Mouse (Mus musculus): ENCODE data around the gene Olfr646. TPM values are rescaled to one million over a fixed set of nuclear protein-coding genes. Genes with fewer than 3 reads are reported as not detected.

Gene Olfr646
- polyA plus RNA-seq (2015; fragmentation: Nextera tagmentation; extraction: Ambion mirVana) = not detected in 2 replicates

GRCm38 (mm10) chr7:104104757-104104972, at the start of gene Olfr646:
Gene Olfr646 (plus strand): TSS chr7:104104873.
- no peak for DNase-seq
- no peak within 1 kb of the TSS for H3K9ac ChIP-seq (replicated peaks)
- no peak within 1 kb of the TSS for H3K4me3 ChIP-seq (ENCODE audit: low read depth, low read length)
- H3K27me3 ChIP-seq (ENCODE audit: insufficient read depth, low read length) = no peaks in the 10 kb centered on the region
- H3K27ac ChIP-seq (ENCODE audit: low read depth) = no peak within 1 kb of the TSS
- H3K9me3 ChIP-seq (ENCODE audit: low read length) = no peaks in the 10 kb centered on the region
- TF ChIP-seq CTCF (IDR thresholded peaks at IDR 0.05; ENCODE audit: low read depth) (no peak), EP300 (IDR thresholded peaks at IDR 0.05; ENCODE audit: low read depth) (no peak)
- no peak for ATAC-seq
- no peaks in the 10 kb centered on the region for H3K36me3 ChIP-seq (replicated peaks; ENCODE audit: insufficient read depth, low read length)
- H3K4me2 ChIP-seq (ENCODE audit: low read depth, low read length) = no peak within 1 kb of the TSS
- no peaks in the 10 kb centered on the region for H3K4me1 ChIP-seq (ENCODE audit: insufficient read depth)

GRCm38 (mm10) chr7:104059215-104059614, 45.5 kb upstream of the Olfr646 start:
- Histone ChIP-seq H3K36me3 (replicated peaks; ENCODE audit: insufficient read depth, low read length) (no peaks in the 10 kb centered on the region), H3K9ac (replicated peaks) (no peak overlapping the region), H3K27me3 (ENCODE audit: insufficient read depth, low read length) (no peaks in the 10 kb centered on the region), H3K4me3 (ENCODE audit: low read depth, low read length) (no peak overlapping the region), H3K4me2 (ENCODE audit: low read depth, low read length) (no peak overlapping the region), H3K4me1 (ENCODE audit: insufficient read depth) (no peaks in the 10 kb centered on the region), H3K9me3 (ENCODE audit: low read length) (no peaks in the 10 kb centered on the region), H3K27ac (ENCODE audit: low read depth) (no peak overlapping the region)
- ATAC-seq = no peak
- WGBS (ENCODE audit: insufficient replicate concordance) = 62% methylated on average over 1 of the region's 1 CpGs
- no peak for TF ChIP-seq EP300 (IDR thresholded peaks at IDR 0.05; ENCODE audit: low read depth)
- no peak for TF ChIP-seq CTCF (IDR thresholded peaks at IDR 0.05; ENCODE audit: low read depth)
- no peak for DNase-seq

GRCm38 (mm10) chr7:104061345-104061744, 43.3 kb upstream of the Olfr646 start, which contains the start of gene 4930516K23Rik:
Gene 4930516K23Rik (minus strand): TSS chr7:104061445.
- H3K36me3 ChIP-seq (replicated peaks; ENCODE audit: insufficient read depth, low read length) = no peaks in the 10 kb centered on the region
- no peak within 1 kb of the TSS for H3K4me3 ChIP-seq (ENCODE audit: low read depth, low read length)
- ATAC-seq (no peak), DNase-seq (no peak)
- TF ChIP-seq CTCF (IDR thresholded peaks at IDR 0.05; ENCODE audit: low read depth) = no peak
- H3K9ac ChIP-seq (replicated peaks) = no peak within 1 kb of the TSS
- no peak within 1 kb of the TSS for H3K27ac ChIP-seq (ENCODE audit: low read depth)
- no peaks in the 10 kb centered on the region for H3K9me3 ChIP-seq (ENCODE audit: low read length)
- H3K4me2 ChIP-seq (ENCODE audit: low read depth, low read length) = no peak within 1 kb of the TSS
- 47% methylated on average over 2 of the region's 2 CpGs for WGBS (ENCODE audit: insufficient replicate concordance)
- no peaks in the 10 kb centered on the region for H3K4me1 ChIP-seq (ENCODE audit: insufficient read depth)
- no peaks in the 10 kb centered on the region for H3K27me3 ChIP-seq (ENCODE audit: insufficient read depth, low read length)

GRCm38 (mm10) chr7:104071769-104072168, 32.9 kb upstream of the Olfr646 start, which contains the start of gene Olfr644:
Gene Olfr644 (minus strand): TSS chr7:104071869.
- Histone ChIP-seq H3K9me3 (ENCODE audit: low read length) (no peaks in the 10 kb centered on the region), H3K36me3 (replicated peaks; ENCODE audit: insufficient read depth, low read length) (no peaks in the 10 kb centered on the region), H3K4me2 (ENCODE audit: low read depth, low read length) (no peak within 1 kb of the TSS), H3K4me1 (ENCODE audit: insufficient read depth) (no peaks in the 10 kb centered on the region), H3K4me3 (ENCODE audit: low read depth, low read length) (no peak within 1 kb of the TSS), H3K27ac (ENCODE audit: low read depth) (no peak within 1 kb of the TSS), H3K9ac (replicated peaks) (no peak within 1 kb of the TSS), H3K27me3 (ENCODE audit: insufficient read depth, low read length) (no peaks in the 10 kb centered on the region)
- DNase-seq = no peak
- WGBS (ENCODE audit: insufficient replicate concordance) = 65% methylated on average over 2 of the region's 2 CpGs
- TF ChIP-seq CTCF (IDR thresholded peaks at IDR 0.05; ENCODE audit: low read depth) = no peak
- TF ChIP-seq EP300 (IDR thresholded peaks at IDR 0.05; ENCODE audit: low read depth) = no peak
- ATAC-seq = no peak

GRCm38 (mm10) chr7:104085365-104085764, 19.3 kb upstream of the Olfr646 start, which contains the start of gene Olfr645:
Gene Olfr645 (minus strand): TSS chr7:104085465.
- TF ChIP-seq CTCF (IDR thresholded peaks at IDR 0.05; ENCODE audit: low read depth) (no peak), EP300 (IDR thresholded peaks at IDR 0.05; ENCODE audit: low read depth) (no peak)
- no peaks in the 10 kb centered on the region for H3K4me1 ChIP-seq (ENCODE audit: insufficient read depth)
- 72% methylated on average over 1 of the region's 1 CpGs for WGBS (ENCODE audit: insufficient replicate concordance)

GRCm38 (mm10) chr7:104103913-104104756, 538 bp upstream of the Olfr646 start:
- DNase-seq (no peak), ATAC-seq (peak; percentile 66)
- Histone ChIP-seq H3K4me3 (ENCODE audit: low read depth, low read length) (no peak overlapping the region), H3K27me3 (ENCODE audit: insufficient read depth, low read length) (no peaks in the 10 kb centered on the region), H3K27ac (ENCODE audit: low read depth) (no peak overlapping the region), H3K9ac (replicated peaks) (no peak overlapping the region), H3K4me1 (ENCODE audit: insufficient read depth) (no peaks in the 10 kb centered on the region), H3K4me2 (ENCODE audit: low read depth, low read length) (no peak overlapping the region), H3K9me3 (ENCODE audit: low read length) (no peaks in the 10 kb centered on the region), H3K36me3 (replicated peaks; ENCODE audit: insufficient read depth, low read length) (no peaks in the 10 kb centered on the region)
- WGBS (ENCODE audit: insufficient replicate concordance) = 29% methylated on average over 4 of the region's 4 CpGs
- TF ChIP-seq EP300 (IDR thresholded peaks at IDR 0.05; ENCODE audit: low read depth) = no peak; the same call in 1 of the 2 replicates
- TF ChIP-seq CTCF (IDR thresholded peaks at IDR 0.05; ENCODE audit: low read depth) = no peak

More at GRCm38 (mm10) chr7:104085365-104085764, 19.3 kb upstream of the Olfr646 start, which contains the start of gene Olfr645:
- no peak within 1 kb of the TSS for H3K27ac ChIP-seq (ENCODE audit: low read depth)
- no peak within 1 kb of the TSS for H3K4me2 ChIP-seq (ENCODE audit: low read depth, low read length)
- no peaks in the 10 kb centered on the region for H3K36me3 ChIP-seq (replicated peaks; ENCODE audit: insufficient read depth, low read length)
- no peak for DNase-seq
- ATAC-seq = no peak
- no peaks in the 10 kb centered on the region for H3K9me3 ChIP-seq (ENCODE audit: low read length)
- no peak within 1 kb of the TSS for H3K9ac ChIP-seq (replicated peaks)
- H3K27me3 ChIP-seq (ENCODE audit: insufficient read depth, low read length) = no peaks in the 10 kb centered on the region
- no peak within 1 kb of the TSS for H3K4me3 ChIP-seq (ENCODE audit: low read depth, low read length)

Data from liver, postnatal 0 days (tissue).